Mouse (Mus musculus) embryonic fibroblast, embryonic 13.5 days (primary cell): ENCODE measurements at regions not wholly inside any gene's neighbourhood (a gene's known extent, or its start where the extent isn't known, plus 50 kb on each side); places are given as distances from the start of the nearest gene placed in this dataset.

Experiments used
- CTCF ChIP-seq: IDR thresholded peaks from 2 replicates; pipeline ENCODE4 v1.5.1; 2011; ENCODE audit warnings: mild to moderate bottlenecking, control low read depth, low read length, moderate library complexity, borderline replicate concordance; ENCODE audit not compliant: insufficient read depth
- POLR2A ChIP-seq: IDR thresholded peaks from 2 replicates; pipeline ENCODE4 v1.6.1; 2011; ENCODE audit warnings: low read depth, mild to moderate bottlenecking, control low read depth, low read length, moderate library complexity

DNA sequence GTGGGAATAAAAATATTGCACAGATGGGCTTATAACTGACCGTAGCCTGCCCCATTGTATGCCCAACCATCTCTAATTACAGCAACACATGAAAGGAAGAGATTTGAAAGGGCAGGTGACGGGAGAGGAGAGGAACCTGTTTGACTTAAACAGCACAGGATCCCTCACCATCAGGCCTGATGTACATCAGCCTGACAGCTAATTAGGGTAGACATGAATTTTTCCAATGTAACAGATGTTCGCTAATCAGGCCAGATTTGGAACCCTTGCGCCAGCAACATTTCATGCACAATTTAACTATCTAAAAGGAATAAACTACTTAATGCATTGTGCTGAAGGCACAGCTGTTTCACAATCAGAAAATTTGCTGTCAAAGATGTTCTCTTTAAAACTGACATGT is 120.2 kb upstream of the Sp8 start:
- TF ChIP-seq CTCF (no peak), POLR2A (no peak)
